Mouse (Mus musculus) megakaryocyte, embryonic 14.5 days (primary cell): ENCODE measurements around the gene Nubp2.

Experiments
- FLI1 ChIP-seq: IDR thresholded peaks from 2 replicates; pipeline ENCODE4 v1.6.1; 2012; ENCODE audit warnings: low read length, inconsistent platforms, mixed read lengths
- GATA1 ChIP-seq: IDR thresholded peaks from 3 replicates; pipeline ENCODE4 v1.6.1; 2012; ENCODE audit warnings: mixed read lengths, low read length, inconsistent platforms, borderline replicate concordance

- no peak; the same call in 1 of the 2 replicates for TF ChIP-seq FLI1
- no peak for TF ChIP-seq GATA1
These were observed 4.3 kb downstream of the Nubp2 start for GRCm38 (mm10) chr17:24881738-24882440.
